Mouse (Mus musculus) stomach, postnatal 0 days (tissue): ENCODE measurements around the gene Icmt. TPM values are rescaled to one million over a fixed set of nuclear protein-coding genes. Genes with fewer than 3 reads are reported as not detected.
A peak's percentile ranks its signal among the peaks of the same experiment; 100 is the strongest.

Source experiments
- ATAC-seq: fragments of 200-750 bp; cut with Nextera tagmentation; 2 replicates; pipeline ENCODE4 v1.8.0; 2017; ENCODE audit not compliant: low FRiP score, low TSS enrichment
- DNase-seq: peaks from one replicate; pipeline ENCODE4 v3.0.0-alpha.2; 2016; ENCODE audit warnings: low spot score
- H3K27ac ChIP-seq: fragments of 300-500 bp; sonication (generic); replicated peaks from 2 replicates; pipeline ENCODE4 v1.5.1; 2014; ENCODE audit warnings: mild to moderate bottlenecking, control low read depth
- H3K27me3 ChIP-seq: fragments of 300-500 bp; sonication (generic); 2 replicates; pipeline ENCODE4 v1.6.1; 2014; ENCODE audit warnings: low read length; ENCODE audit not compliant: control insufficient read depth, insufficient read depth
- H3K36me3 ChIP-seq: fragments of 300-500 bp; sonication (generic); 2 replicates; pipeline ENCODE4 v1.6.1; 2014; ENCODE audit warnings: low read length, mixed read lengths; ENCODE audit not compliant: control insufficient read depth, insufficient read depth
- H3K4me1 ChIP-seq: fragments of 300-500 bp; sonication (generic); replicated peaks from 2 replicates; pipeline ENCODE4 v1.6.1; 2014; ENCODE audit warnings: antibody characterized with exemption; ENCODE audit not compliant: control insufficient read depth, insufficient read depth
- H3K4me2 ChIP-seq: fragments of 300-500 bp; sonication (generic); replicated peaks from 2 replicates; pipeline ENCODE4 v1.6.1; 2014; ENCODE audit warnings: low read depth, mild to moderate bottlenecking, control low read depth, moderate library complexity
- H3K4me3 ChIP-seq: fragments of 300-500 bp; sonication (generic); 2 replicates; pipeline ENCODE4 v1.5.1; 2014; ENCODE audit warnings: low read depth, low read length, control low read depth
- H3K9ac ChIP-seq: fragments of 300-500 bp; sonication (generic); 2 replicates; pipeline ENCODE4 v1.6.1; 2014; ENCODE audit warnings: mild to moderate bottlenecking, low read length, control low read depth, mixed read lengths
- H3K9me3 ChIP-seq: fragments of 300-500 bp; sonication (generic); 2 replicates; pipeline ENCODE4 v1.6.1; 2016; ENCODE audit warnings: low read length; ENCODE audit not compliant: control insufficient read depth
- CTCF ChIP-seq: IDR thresholded peaks from 2 replicates; pipeline ENCODE4 v1.5.1; 2016; ENCODE audit warnings: antibody characterized with exemption, low read depth, mild to moderate bottlenecking, moderate library complexity
- EP300 ChIP-seq: optimal IDR thresholded peaks from 2 replicates; pipeline ENCODE3; 2016; ENCODE audit warnings: antibody characterized with exemption
- WGBS: fragments of 180-500 bp; shearing (Covaris S2); extraction: QIAGEN DNeasy Blood & Tissue Kit; methylation state at CpG from one replicate; pipeline ENCODE4 v1.1.7; 2014; 5-methylcytosine and 5-hydroxymethylcytosine counted together
- polyA plus RNA-seq: library from polyadenylated mRNA; unstranded; fragments of >200 nt; fragmentation: Nextera tagmentation; extraction: Ambion mirVana; gene quantifications from 2 replicates; pipeline ENCODE4 v1.2.1, GENCODE M21; 2015

Gene Icmt
- polyA plus RNA-seq, 1 experiment from 2014 or later, result 10.2 TPM

DNA sequence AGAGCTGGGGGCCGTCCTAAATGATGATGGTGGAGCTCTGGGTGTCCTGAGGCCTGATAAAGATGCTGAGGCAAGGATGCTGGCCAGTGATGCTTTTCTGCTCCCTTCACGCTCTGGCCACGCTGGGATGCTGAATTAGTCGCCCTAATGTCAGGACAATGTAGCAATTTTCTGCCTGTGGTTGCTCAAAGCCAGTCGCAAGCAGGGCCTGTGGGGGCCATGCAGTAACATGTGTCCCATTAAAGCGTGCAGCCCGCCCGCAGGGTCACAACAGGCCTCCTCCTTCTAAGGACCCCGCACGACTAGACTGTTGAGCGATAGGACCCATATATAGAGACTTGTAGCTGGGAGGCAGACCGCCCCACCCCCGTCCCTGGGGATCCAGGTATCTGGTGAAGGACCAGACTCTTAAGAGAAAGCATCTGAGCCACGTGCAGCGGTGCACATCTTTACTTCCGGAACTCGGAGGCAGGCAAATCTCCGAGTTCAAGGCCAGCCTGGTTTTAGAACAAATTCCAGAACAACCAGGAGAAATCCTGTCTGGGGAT lies 8.6 kb upstream of the Icmt start:
- Histone ChIP-seq H3K9me3 (no peaks in the 10 kb centered on the region), H3K9ac (no peak overlapping the region), H3K36me3 (no peaks in the 10 kb centered on the region), H3K4me2 (no peak overlapping the region), H3K4me1 (no peaks in the 10 kb centered on the region; the same call in 1 of the 2 replicates), H3K27ac (no peak overlapping the region), H3K27me3 (peaks cover 25% of the 10 kb centered on the region; the same call in 1 of the 2 replicates), H3K4me3 (no peak overlapping the region)
- TF ChIP-seq EP300 (no peak), CTCF (no peak)
- DNase-seq (no peak), ATAC-seq (no peak)
- WGBS, result 55% methylated on average over 18 of the region's 18 CpGs

DNA sequence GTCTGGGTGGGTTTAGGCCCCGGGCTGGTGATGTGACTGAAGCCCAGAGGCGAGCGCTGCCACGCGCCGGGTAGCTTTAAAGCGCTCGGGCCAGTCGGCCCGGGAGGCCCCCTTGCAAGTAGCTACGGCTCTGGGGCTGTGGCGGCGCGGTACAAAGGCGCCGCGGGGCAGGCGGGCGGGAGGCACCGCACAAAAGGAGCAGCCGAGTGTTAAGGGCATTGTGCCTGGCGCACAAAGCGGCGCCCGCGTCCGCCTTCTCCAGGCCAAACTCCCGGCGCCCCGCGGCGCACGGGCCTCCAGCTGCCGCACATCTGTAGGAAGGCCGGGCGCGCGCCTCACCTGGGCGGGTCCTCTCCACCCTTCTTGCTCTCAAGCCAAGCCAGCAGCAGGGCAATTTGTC lies 6.6 kb upstream of the Icmt start:
- H3K27ac ChIP-seq, result no peak overlapping the region
- no peaks in the 10 kb centered on the region; the same call in 1 of the 2 replicates for H3K4me1 ChIP-seq
- WGBS, result 2% methylated on average over 26 of the region's 39 CpGs
- DNase-seq (peak; percentile 32), ATAC-seq (no peak)
- H3K36me3 ChIP-seq, result no peaks in the 10 kb centered on the region
- TF ChIP-seq CTCF (no peak), EP300 (no peak)
- no peaks in the 10 kb centered on the region for H3K9me3 ChIP-seq
- H3K27me3 ChIP-seq, result peaks cover 25% of the 10 kb centered on the region; the same call in 1 of the 2 replicates
- peak overlapping the region; percentile 10; the same call in 1 of the 2 replicates for H3K4me3 ChIP-seq
- H3K4me2 ChIP-seq, result peak overlapping the region; percentile 41; the same call in 1 of the 2 replicates
- no peak overlapping the region for H3K9ac ChIP-seq

DNA sequence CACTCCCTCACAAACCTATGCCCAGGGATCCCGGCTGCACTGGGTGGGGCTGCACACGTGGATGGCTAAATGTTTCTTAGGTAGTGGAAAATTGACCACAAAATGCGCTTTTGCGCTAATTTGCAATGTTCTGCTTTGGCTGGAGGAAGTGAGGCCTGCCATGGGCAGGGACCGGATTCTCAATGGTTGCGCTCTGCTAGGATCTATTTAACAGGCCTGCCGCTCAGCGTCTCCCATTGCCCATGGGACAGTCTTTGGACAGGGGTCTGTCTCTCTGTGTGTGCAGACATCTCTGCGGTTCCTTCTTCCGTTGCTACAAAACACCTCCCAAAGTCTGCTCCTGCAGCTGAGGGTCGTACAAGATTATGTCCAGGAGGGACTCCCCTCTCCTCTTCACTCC lies 6.0 kb upstream of the Icmt start:
- WGBS, result 34% methylated on average over 11 of the region's 11 CpGs
- H3K9ac ChIP-seq, result no peak overlapping the region
- H3K4me1 ChIP-seq, result no peaks in the 10 kb centered on the region; the same call in 1 of the 2 replicates
- H3K27me3 ChIP-seq, result peaks cover 25% of the 10 kb centered on the region; the same call in 1 of the 2 replicates
- no peak overlapping the region for H3K4me2 ChIP-seq
- H3K27ac ChIP-seq, result no peak overlapping the region
- no peaks in the 10 kb centered on the region for H3K9me3 ChIP-seq
- no peaks in the 10 kb centered on the region for H3K36me3 ChIP-seq
- DNase-seq (no peak), ATAC-seq (no peak)
- TF ChIP-seq CTCF (no peak), EP300 (no peak)
- no peak overlapping the region for H3K4me3 ChIP-seq

DNA sequence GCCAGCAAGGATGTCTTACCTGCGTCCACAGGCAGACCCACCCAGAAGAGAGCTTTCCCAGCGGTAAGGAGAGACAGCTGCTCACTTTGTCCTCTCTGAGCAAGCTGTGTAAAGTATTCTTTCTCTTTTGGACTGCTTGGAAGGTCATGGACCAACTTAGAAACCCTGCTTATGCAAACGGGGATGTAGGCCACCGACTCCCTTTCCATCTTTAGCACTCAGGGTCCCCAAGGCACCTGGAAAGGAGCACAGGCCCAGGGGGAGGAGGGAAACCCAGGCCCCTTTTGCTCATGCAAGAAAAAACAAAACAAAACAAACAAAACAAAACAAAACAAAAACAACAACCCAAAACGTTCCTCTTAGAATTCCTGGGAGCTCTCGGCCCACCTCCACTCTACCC lies 5.5 kb upstream of the Icmt start, which contains the start of gene Hes3:
Gene Hes3 (minus strand): TSS at position 101 of the 400 bp plus-strand sequence.
- WGBS, result 25% methylated on average over 6 of the region's 6 CpGs
- Histone ChIP-seq H3K9me3 (no peaks in the 10 kb centered on the region), H3K27ac (no peak within 1 kb of the TSS), H3K36me3 (no peaks in the 10 kb centered on the region), H3K4me3 (peak within 1 kb of the TSS; percentile 10; the same call in 1 of the 2 replicates), H3K4me1 (no peaks in the 10 kb centered on the region; the same call in 1 of the 2 replicates), H3K4me2 (peak within 1 kb of the TSS; percentile 41; the same call in 1 of the 2 replicates), H3K27me3 (peaks cover 19% of the 10 kb centered on the region; the same call in 1 of the 2 replicates), H3K9ac (no peak within 1 kb of the TSS)
- no peak for ATAC-seq
- TF ChIP-seq EP300 (no peak), CTCF (no peak)
- no peak for DNase-seq

DNA sequence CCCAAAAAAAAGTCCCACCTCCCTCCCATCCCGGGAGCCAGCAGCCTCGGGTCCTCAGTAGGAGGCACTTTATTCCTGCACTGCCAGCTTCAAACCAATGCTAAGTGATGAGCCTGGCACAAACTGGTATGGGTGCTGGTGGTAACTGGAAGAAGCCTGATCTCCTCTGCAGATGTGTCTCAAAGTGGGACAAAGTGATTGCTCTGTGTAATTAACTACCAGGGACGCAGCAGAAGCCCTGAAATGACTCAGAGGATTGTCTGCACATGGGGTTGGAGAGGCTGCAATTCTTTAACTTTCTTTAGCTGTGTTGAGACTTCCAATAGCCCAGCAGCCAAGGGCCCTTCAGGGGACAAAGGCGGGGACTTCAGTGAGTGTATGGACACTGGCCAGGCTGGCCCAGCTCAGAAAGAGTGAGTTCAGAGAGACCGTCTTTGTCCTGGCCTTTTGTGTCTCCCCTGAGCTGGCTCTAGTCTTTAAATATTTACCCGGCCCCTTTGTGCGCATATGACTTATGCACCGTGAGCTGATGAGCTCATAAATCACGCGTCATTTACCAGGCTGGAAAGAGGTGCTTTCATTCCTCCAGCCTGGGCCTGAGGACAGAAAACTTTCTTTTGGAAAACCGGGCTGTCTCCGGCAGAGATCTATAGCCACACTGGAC lies 4.8 kb upstream of the Icmt start:
- Histone ChIP-seq H3K27ac (no peak overlapping the region), H3K9me3 (no peaks in the 10 kb centered on the region), H3K4me1 (no peaks in the 10 kb centered on the region; the same call in 1 of the 2 replicates), H3K36me3 (no peaks in the 10 kb centered on the region), H3K4me3 (no peak overlapping the region), H3K4me2 (no peak overlapping the region), H3K27me3 (peaks cover 13% of the 10 kb centered on the region; the same call in 1 of the 2 replicates), H3K9ac (no peak overlapping the region)
- WGBS, result 13% methylated on average over 12 of the region's 12 CpGs
- TF ChIP-seq CTCF (no peak), EP300 (no peak)
- no peak for ATAC-seq
- no peak for DNase-seq

DNA sequence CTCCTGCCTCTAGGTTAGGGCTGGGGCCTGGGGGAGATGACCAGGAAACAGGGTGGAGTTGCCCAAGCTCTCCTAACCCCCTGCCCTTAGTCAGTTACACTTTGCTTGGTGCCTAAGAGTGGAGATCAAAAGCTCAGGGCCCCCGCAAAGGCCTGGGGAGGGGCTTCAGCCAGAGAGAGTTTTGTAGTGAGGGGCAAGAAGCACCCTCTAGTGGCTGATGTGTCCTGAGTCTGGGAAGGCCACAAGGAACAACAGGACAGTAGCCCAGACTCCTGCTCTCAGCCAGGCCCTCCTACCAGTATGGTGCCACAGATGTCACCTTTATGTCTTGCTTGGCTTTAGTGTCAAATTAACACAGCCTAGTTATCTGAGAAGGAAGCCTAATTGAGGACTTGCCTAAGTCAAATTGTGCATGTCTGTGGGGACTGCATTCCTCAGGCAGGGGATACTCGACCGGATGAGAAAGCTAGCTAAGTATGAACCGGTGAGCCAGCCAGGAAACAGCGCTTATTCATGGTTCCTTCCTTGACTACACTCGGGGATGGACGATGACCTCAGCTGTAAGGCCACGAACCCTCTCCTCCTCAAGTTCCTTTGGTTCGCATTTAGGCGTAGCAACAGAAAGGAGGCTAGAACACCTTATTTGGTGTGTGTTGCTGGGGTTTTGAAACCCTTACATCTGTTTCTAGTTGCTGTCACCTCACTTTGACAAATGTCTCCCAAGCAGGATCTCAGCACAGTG lies 2.7 kb upstream of the Icmt start:
- no peak overlapping the region for H3K27ac ChIP-seq
- ATAC-seq (no peak), DNase-seq (no peak)

More for the DNA sequence above, 2.7 kb upstream of the Icmt start:
- WGBS, result 48% methylated on average over 10 of the region's 10 CpGs
- Histone ChIP-seq H3K4me3 (no peak overlapping the region), H3K36me3 (no peaks in the 10 kb centered on the region), H3K9ac (no peak overlapping the region), H3K27me3 (peaks cover 10% of the 10 kb centered on the region; the same call in 1 of the 2 replicates), H3K4me2 (no peak overlapping the region), H3K9me3 (no peaks in the 10 kb centered on the region), H3K4me1 (peaks cover 5% of the 10 kb centered on the region)
- TF ChIP-seq EP300 (no peak), CTCF (peak; percentile 47)
